Mouse (Mus musculus) layer of hippocampus, adult 9-11 months (tissue): Measurements from ENCODE around the gene Fam187b.
"Not testable (repeated sequence)": the region's sequence is repeated elsewhere in the genome, so short reads cannot be mapped to it uniquely, and the experiment has no call there.

Experiments
- DNase-seq: peaks from one replicate; pipeline ENCODE4 v3.0.0; 2022

Gene Fam187b

DNA sequence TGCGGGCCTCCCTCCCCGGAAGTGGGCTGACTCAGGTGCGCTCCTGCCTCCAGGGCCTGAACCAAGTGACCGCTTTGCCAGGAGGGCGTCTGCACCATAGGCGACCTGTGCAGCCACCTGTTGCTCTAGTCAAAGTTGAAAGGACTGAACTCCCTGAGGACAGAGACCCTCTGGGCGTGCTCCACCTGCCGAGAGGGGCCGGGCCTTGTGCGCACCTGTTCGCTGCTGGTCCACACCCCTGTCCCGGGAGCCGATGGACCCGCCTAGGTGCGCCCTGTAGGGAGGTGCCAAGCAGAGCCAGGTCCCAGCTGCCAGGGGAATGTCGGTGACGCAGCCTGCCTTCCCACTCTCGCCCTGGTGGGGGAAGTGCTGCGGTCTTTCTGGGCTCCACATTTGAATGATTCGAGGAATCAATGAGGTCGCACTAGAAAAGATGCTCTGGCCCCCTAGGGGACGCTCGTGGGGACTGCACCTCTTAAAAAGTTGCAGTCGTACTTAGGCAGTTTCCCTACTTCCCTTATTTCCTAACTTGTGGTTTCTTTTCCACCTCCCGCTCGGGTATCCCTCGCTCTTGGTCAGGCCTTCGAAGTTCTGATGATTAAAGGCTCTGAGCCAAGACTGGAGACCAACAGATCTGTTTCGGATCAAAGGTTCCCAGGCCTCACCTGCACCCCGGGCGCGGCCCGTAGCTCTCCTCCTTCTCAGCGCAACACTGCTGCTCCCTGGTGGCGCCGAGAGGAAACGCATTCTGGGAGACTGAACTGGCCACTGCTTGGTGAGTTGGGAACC lies at the start of gene Fam187b:
TSS of gene Fam187b (plus strand) at position 290 of the 789 bp plus-strand sequence.
- peak; percentile 60 for DNase-seq

DNA sequence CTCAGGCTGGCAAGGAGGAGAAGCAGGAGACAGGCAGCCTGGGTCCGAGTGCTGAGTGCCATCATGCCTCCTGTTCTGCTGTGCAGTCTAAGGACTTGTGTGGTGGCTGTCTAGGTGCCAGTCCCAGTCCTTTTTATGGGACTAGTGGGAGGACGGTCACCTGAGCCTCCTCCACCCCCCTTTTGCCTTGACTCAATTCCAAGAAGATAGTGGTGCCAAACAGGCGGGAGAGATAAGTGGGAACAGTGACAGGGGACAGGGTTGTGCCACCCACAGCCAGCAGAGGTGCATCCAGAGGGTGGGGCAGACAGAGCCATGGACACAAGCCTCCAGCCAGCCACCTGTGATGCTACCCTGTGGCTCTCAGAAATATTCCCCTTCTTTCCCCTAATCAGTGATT lies 49.5 kb upstream of the Fam187b start:
- DNase-seq = no peak

DNA sequence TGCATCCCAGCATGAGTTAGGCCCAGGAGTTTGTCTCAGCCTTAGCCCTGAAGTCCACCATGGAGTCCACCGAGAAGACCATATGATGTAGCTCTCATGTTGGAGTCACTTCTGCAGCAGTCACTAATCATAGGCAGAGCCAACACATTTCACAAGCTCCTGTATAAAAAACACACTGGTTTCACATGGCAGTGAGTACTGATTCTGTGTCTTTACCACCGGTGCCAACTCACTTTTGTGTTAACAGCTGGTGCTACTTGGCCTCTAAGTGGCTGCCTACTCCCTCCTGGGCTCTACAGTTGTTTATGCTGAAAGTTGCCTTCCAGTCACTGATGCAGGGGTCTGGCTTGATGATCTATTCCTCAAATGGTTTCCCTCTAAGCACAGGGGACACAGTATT lies 49.0 kb upstream of the Fam187b start, which contains the start of gene Hamp2:
TSS of gene Hamp2 (minus strand) at position 101 of the 400 bp plus-strand sequence.
- DNase-seq = not testable (repeated sequence)

- DNase-seq = not testable (repeated sequence)
Observed at GRCm38 (mm10) chr7:30935422-30936099, 38.0 kb upstream of the Fam187b start.

DNA sequence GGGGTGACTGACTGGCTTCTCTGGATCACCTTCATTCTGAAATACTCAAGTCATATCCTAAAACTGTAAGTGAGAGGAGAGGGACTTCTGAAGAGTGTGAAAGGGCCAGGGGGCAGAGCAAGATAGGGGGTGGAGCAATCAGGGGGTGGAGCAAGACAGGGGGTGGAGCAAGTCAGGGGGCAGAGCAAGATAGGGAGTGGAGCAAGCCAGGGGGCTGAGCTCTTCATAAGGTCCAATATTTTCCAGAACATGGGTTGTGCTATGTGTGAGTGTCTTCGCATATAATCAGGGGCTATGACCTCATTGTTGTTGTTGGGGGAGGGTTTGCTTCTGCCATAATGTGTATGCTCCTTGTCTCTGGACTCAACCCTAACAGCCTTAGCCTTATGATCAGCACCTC lies 33.5 kb upstream of the Fam187b start:
- not testable (repeated sequence) for DNase-seq

DNA sequence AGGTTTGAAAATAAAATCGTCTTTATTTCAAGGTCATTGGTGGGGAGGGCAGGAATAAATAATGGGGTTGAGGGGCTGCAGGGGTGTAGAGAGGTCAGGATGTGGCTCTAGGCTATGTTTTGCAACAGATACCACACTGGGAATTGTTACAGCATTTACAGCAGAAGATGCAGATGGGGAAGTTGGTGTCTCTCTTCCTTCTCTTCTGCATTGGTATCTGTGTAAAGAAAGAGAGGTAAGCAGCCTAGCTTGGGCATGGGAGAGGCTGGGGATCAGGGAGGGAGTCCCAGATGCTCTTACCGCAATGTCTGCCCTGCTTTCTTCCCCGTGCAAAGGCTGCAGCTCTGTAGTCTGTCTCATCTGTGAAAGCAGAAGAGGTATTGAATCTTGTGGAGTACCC lies 31.2 kb upstream of the Fam187b start:
- not testable (repeated sequence) for DNase-seq

DNA sequence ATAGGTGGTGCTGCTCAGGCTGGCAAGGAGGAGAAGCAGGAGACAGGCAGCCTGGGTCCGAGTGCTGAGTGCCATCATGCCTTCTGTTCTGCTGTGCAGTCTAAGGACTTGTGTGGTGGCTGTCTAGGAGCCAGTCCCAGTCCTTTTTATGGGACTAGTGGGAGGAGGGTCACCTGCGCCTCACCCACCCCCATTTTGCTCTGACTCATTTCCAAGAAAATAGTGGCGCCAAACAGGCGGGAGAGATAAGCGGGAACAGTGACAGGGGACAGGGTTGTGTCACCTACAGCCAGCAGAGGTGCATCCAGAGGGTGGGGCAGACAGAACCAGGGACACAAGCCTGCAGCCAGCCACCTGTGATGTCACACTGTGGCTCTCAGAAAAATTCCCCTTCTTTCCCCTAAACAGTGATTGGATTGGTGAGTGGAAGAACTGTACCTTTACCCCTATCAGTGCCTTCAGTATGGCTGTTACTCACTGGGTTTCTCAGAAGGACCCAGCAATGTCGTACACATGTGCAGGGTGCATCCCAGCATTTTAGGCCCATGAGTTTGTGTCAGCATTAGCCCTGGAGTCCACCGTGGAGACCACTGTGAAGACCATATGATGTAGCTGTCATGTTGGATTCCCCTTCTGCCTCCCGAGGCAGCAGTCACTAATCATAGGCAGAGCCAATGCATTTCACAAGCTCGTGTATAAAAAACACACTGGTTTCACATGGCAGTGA lies 29.5 kb upstream of the Fam187b start, which contains the start of gene Hamp:
TSS of gene Hamp (minus strand) at position 124 of the 727 bp plus-strand sequence.
- DNase-seq = no peak

DNA sequence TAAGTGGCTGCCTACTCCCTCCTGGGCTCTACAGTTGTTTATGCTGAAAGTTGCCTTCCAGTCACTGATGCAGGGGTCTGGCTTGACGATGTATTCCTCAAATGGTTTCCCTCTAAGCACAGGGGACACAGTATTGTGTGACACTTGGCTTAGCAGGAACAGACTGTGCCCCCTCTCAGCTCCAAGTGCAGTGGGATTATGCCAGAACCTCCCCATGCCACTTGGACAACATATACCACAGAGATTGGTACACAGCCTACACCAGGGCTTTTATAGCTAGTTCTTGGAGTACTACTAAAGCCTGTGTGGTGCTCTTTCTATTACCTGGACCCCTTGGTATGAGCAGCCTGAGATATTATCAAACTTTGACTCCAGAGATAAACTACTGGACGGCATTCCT lies 28.9 kb upstream of the Fam187b start:
- not testable (repeated sequence) for DNase-seq

GRCm38 (mm10) chr7:30945466-30945865 lies 28.1 kb upstream of the Fam187b start:
- not testable (repeated sequence) for DNase-seq

DNA sequence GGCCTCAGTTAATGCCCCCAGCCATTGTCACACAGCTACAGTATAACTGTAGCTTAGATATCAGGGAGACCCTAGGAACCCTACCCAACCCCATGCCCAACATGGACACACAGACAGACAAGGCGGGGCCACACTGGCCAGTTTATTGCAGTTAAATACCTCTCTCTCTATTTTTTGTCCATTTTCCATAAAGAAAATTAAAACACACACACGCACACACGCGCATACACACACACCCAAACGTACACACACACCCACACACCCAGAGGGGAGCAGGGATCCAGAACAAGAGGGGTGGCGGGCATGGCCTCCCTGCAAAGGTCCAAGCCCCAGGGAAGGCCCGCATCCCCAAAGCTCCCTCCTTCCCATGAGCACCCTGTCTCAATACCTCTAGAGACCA lies 27.7 kb upstream of the Fam187b start:
- no peak for DNase-seq

DNA sequence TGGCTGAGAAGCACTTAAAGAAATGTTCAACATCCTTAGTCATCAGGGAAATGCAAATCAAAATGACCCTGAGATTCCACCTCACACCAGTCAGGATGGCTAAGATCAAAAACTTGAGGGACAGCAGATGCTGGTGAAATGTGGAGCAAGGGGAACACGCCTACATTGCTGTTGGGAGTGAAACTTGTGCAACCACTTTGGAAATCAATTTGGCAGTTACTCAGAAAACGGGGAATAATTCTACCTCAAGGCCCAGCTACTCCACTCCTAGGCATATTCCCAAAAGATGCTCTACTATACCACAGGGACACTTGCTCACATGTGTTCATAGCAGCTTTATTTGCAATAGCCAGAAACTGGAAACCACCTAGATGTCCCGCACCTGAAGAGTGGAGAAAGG lies 23.7 kb upstream of the Fam187b start:
- not testable (repeated sequence) for DNase-seq

DNA sequence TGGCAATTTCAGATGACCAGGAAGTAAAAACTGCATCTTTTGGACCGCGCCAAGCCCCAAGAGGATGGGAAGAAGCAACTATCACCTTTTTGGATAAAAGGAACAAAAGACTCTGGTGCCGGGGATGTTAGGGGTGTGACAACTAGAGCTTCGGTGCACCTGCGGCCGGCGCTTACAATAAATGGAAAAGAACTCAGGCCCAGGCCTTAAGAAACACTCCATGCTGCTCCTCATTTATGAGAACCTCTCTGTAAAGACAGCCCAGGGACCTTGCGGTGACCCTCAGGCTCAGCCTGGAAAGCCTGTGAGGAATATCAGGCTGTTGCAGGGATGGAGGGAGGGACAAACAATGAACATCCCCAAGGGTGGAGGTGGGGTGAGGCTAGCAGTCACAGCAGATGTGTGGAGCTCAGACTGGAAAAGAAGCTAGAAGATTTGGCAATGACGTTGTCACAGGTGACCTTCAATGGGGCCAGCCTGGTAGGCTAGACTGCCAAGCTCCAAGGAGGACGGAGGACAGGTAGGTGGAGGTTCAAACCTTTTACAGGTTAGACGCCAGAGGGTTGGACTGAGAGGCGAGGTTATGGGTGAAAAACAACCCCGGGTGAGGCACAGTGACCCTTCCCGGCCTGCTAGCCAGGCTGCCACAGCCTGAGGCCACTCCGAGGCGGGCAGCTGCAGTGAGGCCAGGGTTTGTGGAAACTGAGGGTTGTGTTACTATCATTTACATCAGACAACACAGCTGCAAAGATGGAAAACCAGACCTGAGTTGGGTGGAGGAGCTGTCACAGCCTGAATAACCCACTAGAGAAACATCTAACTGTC lies 20.9 kb upstream of the Fam187b start:
- no peak for DNase-seq

GRCm38 (mm10) chr7:30953459-30953858 lies 20.1 kb upstream of the Fam187b start:
- peak; percentile 75 for DNase-seq

DNA sequence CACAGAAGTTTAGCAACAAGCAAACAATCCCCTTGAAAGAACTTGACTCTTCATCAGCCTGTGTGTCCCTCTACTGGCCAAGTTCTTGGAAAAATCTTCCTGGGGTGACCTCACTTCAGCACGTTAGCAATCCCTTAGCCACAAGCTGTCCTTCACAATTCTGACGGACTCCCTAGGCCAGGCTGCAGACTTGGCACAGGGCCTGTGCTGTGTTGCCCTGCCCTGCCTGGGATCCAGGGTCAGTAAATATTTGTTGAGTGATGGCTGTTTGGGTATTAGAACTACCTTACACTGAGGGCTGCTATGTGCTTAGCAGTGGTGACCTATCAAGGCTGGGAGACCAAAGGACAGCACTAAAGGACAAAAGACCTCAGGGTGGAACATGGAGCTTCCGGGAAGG lies 19.6 kb upstream of the Fam187b start:
- DNase-seq = no peak

- DNase-seq = peak; percentile 21
Observed at GRCm38 (mm10) chr7:30954971-30955520, 18.5 kb upstream of the Fam187b start.

DNA sequence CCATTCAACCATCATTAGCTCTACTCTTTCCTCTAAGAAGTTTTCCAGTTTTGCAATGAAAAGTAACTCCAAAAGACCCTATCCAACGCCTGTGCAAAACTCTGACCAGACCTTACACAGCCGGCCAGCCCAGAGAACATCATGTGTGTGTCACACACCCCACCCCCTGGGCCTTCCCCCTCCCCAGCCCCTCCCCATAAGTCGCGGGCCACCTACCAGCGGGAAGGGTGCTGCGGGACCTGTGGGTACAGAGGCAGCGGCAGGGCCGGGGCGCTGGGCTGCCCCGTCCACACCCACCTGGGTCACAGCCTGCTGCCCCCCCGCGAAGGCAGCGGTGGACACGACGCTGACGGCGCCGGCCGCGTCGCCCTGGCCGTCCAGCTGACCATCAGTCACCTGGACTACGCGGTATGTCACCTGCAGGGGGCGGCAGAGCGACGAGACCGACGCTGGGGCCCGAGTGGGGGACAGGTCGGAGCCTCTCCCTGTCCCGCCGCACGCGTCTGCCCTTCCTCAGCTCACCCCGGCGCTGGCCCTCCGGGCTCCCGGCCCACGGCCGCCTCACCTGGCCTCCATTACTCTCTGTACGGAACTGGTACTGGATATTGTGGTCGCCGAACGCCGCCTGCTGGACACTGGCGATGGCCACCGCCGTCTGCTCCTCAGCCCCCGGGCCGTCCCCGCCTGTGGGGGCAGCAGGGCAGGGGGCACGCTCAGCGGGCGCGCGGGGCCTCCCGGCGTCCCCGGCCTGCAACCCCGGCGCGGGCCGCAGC lies 17.8 kb upstream of the Fam187b start:
- peak; percentile 80 for DNase-seq

- no peak for DNase-seq
Observed at GRCm38 (mm10) chr7:30956357-30956751, 17.2 kb upstream of the Fam187b start.

DNA sequence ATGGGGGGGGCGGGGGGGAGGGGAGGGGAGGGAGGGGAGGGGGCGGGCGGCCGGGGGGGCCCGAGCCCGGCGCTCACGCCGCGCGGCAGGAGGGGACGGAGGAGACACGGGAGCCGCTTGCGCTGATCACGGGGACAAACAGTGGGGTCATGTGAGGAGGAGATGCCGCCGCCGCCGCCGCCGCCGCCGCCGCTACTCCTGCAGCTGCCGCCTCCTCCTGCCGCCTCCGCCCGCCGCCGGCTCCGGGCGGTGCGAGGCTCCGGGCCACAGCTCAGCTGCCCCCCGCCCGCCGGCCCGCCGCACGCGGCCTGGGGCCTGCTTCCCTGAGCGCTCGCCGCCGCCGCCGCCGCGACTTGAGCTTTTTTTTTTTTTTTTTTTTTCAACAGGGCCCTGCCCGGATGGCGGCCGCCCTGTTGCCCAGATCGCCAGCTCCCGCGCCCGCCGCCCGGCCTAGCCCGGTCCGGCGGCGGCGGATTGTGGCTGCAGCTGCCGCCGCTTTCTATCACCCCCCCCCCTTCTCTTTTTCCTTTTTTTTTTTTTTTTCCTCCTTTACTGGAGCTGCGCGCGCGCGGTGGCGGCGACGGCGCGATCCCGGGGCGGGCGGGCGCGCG lies 16.7 kb upstream of the Fam187b start, which contains the start of gene Usf2:
TSS of gene Usf2 (minus strand) at position 48 of the 611 bp plus-strand sequence.
- DNase-seq = peak; percentile 82

DNA sequence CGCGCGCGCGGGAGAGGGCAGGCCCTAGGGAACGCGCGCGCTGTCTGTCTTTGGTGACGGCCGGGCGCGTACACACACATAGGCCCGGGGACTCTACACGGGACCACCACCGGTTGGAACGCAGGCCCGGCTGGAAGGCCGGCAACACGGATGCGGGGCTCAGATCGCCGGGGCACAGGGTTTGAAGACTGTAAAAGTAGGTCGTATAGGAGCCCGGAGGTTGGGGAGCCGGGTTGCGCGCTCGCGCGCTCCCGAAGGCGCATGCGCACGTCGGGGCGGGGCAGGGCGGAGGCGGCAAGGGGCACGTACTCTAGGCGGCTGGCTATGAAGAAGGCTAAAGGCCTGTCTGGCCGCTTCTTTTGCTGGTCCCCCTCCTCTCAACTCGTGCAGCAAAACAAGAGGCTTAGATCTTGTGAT lies 16.2 kb upstream of the Fam187b start:
- DNase-seq = peak; percentile 90

DNA sequence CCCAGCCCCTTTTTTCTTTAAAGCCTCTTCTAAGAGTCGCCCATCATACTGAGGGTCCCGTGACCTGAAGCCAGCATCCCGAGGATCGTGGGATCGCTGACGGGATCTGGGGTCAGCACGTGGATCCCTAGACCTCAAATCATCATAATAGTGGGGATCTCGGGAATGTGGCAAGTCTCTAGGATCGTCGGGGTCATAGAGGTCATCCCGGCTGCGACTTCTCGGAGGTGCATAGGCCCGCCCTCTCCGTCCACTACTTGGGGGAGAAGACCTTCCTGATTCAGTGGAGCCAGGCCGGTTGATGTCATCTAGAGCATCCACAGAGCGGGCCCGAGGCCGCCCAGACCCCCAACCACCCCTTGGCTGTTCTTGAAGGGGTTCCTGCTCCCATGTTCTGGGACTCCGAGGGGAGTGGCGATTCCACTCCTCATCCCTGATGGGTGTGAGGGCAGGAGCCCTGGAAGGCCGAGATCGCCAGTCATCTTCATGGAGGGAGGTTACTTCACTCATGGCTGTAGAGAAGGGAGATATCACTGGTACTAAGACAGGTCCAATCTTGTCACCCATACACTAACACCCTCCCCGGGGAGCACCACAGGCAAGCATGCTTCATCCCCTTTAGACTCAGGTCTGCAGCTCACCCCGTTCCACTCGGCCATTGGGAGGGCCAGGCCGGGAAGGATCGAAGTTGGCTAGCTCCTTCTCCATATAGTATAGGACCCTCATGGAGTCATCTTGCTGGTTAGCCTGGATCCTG lies 15.3 kb upstream of the Fam187b start:
- peak; percentile 14 for DNase-seq
